Mouse (Mus musculus) MEL (cell line): Measurements from ENCODE around the gene Madd.

Experiments
- CTCF ChIP-seq, 3 experiments: IDR thresholded peaks in 2 of 3; conservative IDR thresholded peaks in 1 of 3; 2 replicates each; pipeline ENCODE4 v1.5.1; 2011 to 2012; ENCODE audit warnings: low read length in 3 of 3, low read depth in 2 of 3, mild to moderate bottlenecking in 2 of 3, improper control_type of control experiment in 1 of 3, inconsistent platforms in 1 of 3, mixed read lengths in 1 of 3, moderate library complexity in 1 of 3; ENCODE audit not compliant: control insufficient read depth in 1 of 3, insufficient read depth in 1 of 3, poor library complexity in 1 of 3, severe bottlenecking in 1 of 3
- E2F4 ChIP-seq: IDR thresholded peaks from 2 replicates; pipeline ENCODE4 v1.6.1; 2011; ENCODE audit warnings: low read depth, low read length, improper control_type of control experiment, borderline replicate concordance
- GABPA ChIP-seq: IDR thresholded peaks from 2 replicates; pipeline ENCODE4 v1.6.1; 2012; ENCODE audit warnings: low read depth, mild to moderate bottlenecking, inconsistent platforms, low read length, improper control_type of control experiment, moderate library complexity
- HCFC1 ChIP-seq: IDR thresholded peaks from 2 replicates; pipeline ENCODE4 v1.6.1; 2012; ENCODE audit warnings: low read depth, mild to moderate bottlenecking, inconsistent platforms, low read length, improper control_type of control experiment, moderate library complexity
- JUND ChIP-seq: IDR thresholded peaks from 2 replicates; pipeline ENCODE4 v1.6.1; 2011; ENCODE audit warnings: low read depth, mild to moderate bottlenecking, improper control_type of control experiment, low read length
- MAZ ChIP-seq: IDR thresholded peaks from 2 replicates; pipeline ENCODE4 v1.6.1; 2012; ENCODE audit warnings: low read depth, mild to moderate bottlenecking, inconsistent platforms, low read length, improper control_type of control experiment
- MXI1 ChIP-seq: IDR thresholded peaks from 2 replicates; pipeline ENCODE4 v1.6.1; 2011; ENCODE audit warnings: mild to moderate bottlenecking, low read depth, low read length, improper control_type of control experiment
- NELFE ChIP-seq: IDR thresholded peaks from 2 replicates; pipeline ENCODE4 v1.6.1; 2011; ENCODE audit warnings: low read depth, low read length, improper control_type of control experiment
- USF1 ChIP-seq: IDR thresholded peaks from 2 replicates; pipeline ENCODE4 v1.6.1; 2014; ENCODE audit warnings: low read depth, mild to moderate bottlenecking, inconsistent platforms, low read length, improper control_type of control experiment, moderate library complexity
- ZNF384 ChIP-seq: IDR thresholded peaks from 2 replicates; pipeline ENCODE4 v1.6.1; 2012; ENCODE audit warnings: low read depth, mild to moderate bottlenecking, inconsistent platforms, low read length, improper control_type of control experiment

GRCm38 (mm10) chr2:91202972-91203656 lies 19.5 kb upstream of the Madd start:
- TF ChIP-seq NELFE = no peak; the same call in 1 of the 2 replicates
- no peak for TF ChIP-seq MXI1
- no peak for TF ChIP-seq MAZ
- no peak for TF ChIP-seq GABPA
- TF ChIP-seq CTCF (IDR thresholded peaks at IDR 0.05 in 2 of 3, conservative IDR thresholded peaks at IDR 0.05 in 1 of 3; ENCODE audit: control insufficient read depth in 1 of 3, insufficient read depth in 1 of 3, low read depth in 2 of 3, low read length in 3 of 3, poor library complexity in 1 of 3, severe bottlenecking in 1 of 3) = no peak
- TF ChIP-seq ZNF384 = no peak
- TF ChIP-seq E2F4 = no peak
- TF ChIP-seq HCFC1 = no peak
- TF ChIP-seq USF1 = no peak
- TF ChIP-seq JUND = no peak
